Mouse (Mus musculus): ENCODE data around the gene Fgfr2.
A peak's percentile ranks its signal among the peaks of the same experiment; 100 is the strongest.

Fgfr2 gene

DNA sequence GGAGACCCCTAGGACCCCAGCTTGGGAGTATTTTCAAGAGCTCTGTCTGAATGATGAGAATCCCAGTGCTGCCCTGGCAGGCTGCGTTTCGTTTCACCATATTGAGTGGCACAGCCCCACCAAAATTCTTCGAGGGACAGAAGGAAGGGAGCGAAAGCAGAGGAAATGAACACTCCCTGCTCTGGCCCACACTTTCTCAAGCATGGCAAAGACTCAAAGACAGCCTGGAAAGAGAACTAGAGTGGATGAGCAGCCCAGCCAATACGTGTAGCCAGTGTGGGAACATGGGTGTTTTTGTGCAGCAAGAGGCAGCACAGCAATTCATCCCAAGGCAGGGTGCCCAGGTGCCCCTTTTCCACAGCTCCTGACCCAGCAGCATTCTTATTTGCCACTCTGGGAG lies 380.2 kb downstream of the Fgfr2 start:
- no peak for DNase-seq

DNA sequence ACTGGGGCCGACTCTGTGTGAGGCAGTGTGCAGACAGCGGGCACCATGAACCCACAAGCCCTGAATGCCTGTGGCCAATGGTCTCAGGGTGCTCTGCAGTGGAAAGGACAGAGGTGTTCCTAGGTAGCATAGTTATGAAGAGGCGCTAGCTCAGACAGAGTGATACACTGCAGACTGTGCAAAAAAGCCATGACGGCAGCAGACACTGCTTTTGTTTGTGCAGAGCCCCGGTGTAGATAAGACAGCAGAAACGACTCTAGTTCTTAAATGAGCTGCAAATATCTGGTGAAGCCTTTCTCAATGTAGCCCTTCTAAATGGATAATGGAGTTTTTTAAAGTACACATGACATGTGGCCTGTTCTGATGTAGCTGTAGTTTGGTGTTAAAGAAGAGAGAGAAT lies 383.3 kb downstream of the Fgfr2 start:
- DNase-seq: no peak

DNA sequence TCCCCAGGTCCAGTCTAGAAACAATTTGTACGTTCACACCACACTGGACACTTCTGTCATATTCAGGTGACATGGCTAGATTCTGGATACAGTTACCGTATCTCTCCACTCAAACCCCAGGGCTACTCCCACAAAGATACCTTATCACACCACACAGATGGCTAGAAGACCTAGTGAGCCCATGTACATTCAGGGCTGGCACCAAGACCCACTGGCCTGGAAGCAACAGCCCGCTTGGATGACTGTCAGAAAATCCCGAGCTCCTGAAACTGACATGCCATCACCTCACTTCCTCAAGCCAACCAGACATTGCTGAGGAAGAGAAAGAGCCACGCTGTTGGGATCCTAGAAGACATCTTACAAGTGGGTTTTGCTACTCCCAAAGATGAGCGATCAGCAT lies 384.3 kb downstream of the Fgfr2 start:
- DNase-seq: no peak

GRCm38 (mm10) chr7:132736099-132736862 lies 386.9 kb downstream of the Fgfr2 start:
- peak; percentile 52 for DNase-seq

GRCm38 (mm10) chr7:132735145-132735544 lies 388.0 kb downstream of the Fgfr2 start:
- no peak for DNase-seq

DNA sequence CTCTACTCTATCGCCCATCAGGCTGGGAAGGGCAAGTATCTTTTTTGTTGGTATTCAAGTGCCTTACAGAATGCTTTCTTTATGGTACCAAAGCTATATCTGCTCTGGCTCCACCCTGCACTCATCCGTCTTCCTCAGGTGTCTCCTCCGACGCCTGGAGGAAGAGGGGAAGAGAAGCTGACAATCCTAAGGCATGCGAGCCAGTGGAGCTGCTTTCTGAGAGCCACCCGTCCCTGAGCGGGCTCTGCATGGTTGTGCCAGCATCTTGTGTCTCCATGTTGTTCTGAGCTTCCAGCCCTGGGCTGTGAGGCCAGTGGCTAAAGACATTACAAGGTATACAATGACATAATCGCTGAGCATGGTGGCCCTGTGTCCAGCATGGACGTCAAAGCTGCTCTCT lies 388.9 kb downstream of the Fgfr2 start:
- no peak for DNase-seq

- DNase-seq: no peak
Observed at GRCm38 (mm10) chr7:132733521-132733920, 389.6 kb downstream of the Fgfr2 start.

DNA sequence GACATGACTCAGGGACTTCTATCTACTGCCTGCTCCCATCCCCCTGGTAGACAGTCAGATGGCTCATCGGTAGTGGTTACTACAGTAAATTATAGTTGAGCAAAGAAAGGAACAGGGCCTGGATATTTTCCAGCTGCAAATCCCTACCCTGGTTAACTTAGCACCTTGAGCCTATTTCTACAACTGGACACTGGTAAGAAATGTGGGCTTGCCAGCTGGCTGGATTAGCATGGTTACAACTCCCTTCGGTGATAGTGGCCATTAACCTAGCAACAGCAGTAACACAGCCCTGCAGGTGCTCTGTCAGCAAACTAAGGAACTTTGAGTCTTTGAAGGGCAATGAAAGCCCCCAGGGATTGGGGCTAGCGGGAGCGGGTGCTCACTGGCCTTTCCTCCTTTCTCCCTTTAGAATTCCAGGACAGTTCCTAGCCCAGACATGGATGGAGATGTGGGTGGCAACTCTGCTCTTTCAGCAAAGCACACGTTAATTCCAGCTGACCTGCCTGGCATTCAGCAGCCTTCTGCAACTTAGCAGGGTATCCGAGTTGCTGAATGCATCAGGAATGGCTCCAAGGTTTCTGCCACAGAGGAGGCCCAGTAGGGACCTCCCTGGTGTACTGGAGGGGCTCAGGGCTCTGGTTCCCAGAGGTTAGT lies 390.9 kb downstream of the Fgfr2 start:
- no peak for DNase-seq

GRCm38 (mm10) chr7:132731558-132731957 lies 391.6 kb downstream of the Fgfr2 start:
- DNase-seq: no peak

- no peak for DNase-seq
Observed at GRCm38 (mm10) chr7:132730510-132730909, 392.6 kb downstream of the Fgfr2 start.

- no peak for DNase-seq
Observed at GRCm38 (mm10) chr7:132729093-132729831, 393.9 kb downstream of the Fgfr2 start.

GRCm38 (mm10) chr7:132726106-132726861 lies 396.9 kb downstream of the Fgfr2 start:
- no peak for DNase-seq

- no peak for DNase-seq
Observed at GRCm38 (mm10) chr7:132724501-132725062, 398.6 kb downstream of the Fgfr2 start.

DNA sequence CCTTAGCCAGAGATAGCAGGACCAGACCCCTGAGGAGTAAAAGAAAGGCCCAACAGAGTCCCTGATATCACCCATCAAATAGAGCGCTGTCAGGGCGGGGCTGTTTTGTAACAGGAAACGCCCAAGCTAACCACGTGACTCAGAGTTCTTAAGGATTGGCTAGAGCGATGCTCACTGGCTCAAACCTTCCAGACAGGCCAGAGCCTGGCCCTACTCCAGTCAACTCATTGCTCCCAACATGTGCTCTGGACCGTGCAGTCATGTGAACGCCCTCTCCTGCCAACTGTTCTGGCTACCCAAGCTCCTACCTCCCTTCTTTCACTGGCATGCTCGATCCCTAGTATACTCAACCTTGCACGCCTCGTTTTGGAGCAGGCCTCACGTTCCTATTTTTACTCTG lies 399.2 kb downstream of the Fgfr2 start:
- no peak for DNase-seq

GRCm38 (mm10) chr7:132722401-132723370 lies 400.5 kb downstream of the Fgfr2 start:
- no peak for DNase-seq

- DNase-seq: no peak
Observed at GRCm38 (mm10) chr7:132720562-132720961, 402.6 kb downstream of the Fgfr2 start.

- DNase-seq: no peak
Observed at GRCm38 (mm10) chr7:132719570-132719969, 403.6 kb downstream of the Fgfr2 start.

GRCm38 (mm10) chr7:132715259-132715658 lies 407.9 kb downstream of the Fgfr2 start:
- DNase-seq: no peak

DNA sequence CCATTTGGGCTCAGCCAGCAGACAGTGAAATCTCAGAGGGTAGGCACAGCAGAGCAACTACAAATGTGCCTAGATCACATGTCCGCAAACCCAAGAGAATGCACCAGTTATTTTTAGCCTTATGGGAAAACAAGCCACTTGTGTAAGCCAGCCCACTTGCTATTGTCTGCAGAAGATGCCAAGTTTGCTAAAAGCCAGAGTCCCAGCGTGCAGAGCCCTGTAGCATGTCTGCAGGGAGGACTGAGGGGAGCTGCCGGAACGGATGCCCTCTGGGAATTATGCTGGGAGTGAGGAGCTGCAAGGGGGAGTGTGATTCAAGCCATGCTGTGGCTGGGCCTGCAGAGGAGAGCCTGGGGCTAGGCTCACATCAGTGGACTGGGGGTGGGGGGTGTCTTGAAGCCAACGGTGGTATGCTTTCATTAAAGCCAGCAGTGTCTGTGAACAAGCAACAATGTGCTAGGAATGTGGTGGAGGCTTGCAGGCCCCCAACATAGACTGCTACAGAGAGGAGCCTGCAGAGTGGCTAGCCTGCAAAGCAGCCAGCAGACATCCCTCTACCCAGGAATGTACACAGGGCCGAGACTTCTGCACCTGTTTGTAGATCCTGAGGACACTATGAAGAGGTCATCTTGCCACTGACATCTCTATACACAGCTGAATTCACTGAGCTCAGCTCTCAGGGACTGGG lies 408.8 kb downstream of the Fgfr2 start:
- no peak for DNase-seq

DNA sequence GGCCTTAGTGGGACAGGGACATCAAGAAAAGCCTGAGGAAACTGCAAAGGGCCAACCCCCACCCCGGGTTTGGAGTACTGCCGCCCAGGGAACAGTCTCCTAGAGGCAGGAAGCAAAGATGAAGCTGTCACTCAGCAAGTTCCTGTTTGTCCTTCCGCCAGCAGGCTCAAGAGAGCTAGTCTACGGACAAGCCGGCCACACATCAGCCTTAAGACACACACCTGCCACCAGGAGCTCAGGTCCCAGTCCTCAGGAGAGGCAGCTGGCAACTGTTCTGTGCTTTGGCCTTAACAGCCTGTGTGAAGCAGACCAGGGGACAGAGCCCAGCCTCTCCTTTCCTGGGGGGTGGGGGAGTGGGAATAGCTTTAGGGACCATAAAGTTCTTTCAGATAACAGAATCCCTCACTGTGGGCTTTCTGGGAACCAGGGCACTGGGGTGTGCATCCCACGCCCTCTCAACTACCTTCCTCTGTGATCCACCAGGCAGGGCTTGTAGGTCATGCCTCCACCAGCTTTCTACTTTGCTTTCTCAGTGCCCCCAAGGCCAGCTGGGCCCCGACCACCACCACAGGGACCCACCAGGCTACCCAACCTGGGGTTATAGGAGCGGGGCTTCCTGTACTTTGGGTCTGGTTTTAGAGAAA lies 409.5 kb downstream of the Fgfr2 start:
- DNase-seq: no peak

All from right cerebral cortex, postnatal 4 days (tissue).